Mouse (Mus musculus) stomach, postnatal 0 days (tissue): ENCODE results near the gene Ehbp1.

Experiments used
- CTCF ChIP-seq: IDR thresholded peaks from 2 replicates; pipeline ENCODE4 v1.5.1; 2016; ENCODE audit warnings: antibody characterized with exemption, low read depth, mild to moderate bottlenecking, moderate library complexity
- EP300 ChIP-seq: optimal IDR thresholded peaks from 2 replicates; pipeline ENCODE3; 2016; ENCODE audit warnings: antibody characterized with exemption

DNA sequence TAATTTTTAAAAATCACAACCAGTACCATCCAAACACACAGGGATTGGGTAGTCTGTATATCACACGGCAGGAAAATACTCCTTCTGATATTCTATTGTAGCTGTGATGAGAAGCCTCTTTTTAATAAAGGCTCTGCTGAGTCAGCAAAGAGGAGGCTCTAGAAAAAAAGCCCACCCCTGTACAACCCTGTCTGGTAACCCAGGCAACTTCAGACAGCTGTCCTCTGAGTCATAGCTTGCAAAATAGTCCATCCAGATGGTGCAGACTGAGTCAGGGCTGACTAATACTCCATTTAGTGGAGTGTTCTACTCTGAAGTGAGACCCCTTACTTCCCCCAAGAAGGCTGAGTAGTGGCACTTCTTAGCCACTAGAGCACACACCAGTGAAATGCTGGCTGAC is 41.4 kb upstream of the Ehbp1 start:
- no peak for TF ChIP-seq CTCF
- TF ChIP-seq EP300: no peak
